Mouse (Mus musculus) c-Kit-positive CD71-positive TER-119-positive erythroid progenitor cells, embryonic 14.5 days (primary cell): ENCODE data around the gene Krt17.
"Not testable (repeated sequence)": the region's sequence is repeated elsewhere in the genome, so short reads cannot be mapped to it uniquely, and the experiment has no call there.

Experiments used
- DNase-seq: peaks from one replicate; pipeline ENCODE4 v3.0.0-alpha.2; 2013; ENCODE audit warnings: low spot score

Gene Krt17

GRCm38 (mm10) chr11:100262058-100262980, 1.5 kb upstream of the Krt17 start:
- no peak for DNase-seq

DNA sequence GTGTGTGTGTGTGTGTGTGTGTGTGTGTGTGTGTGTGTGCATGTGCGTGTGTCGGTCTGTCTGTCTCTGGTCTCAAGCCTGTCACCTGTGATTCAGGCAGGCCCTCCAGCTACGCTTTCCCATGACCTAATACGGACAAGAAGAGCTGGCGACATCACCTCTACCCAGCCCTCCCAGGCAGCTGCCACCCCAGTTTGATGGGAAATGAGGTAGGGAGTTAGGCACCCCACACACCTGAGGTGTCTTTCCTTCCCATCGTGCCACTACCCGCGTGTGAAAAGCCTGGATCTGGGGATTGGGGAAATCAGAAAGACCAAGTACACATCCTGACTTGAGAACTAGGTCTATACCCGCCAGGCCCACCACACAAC, 391 bp upstream of the Krt17 start:
- no peak for DNase-seq

DNA sequence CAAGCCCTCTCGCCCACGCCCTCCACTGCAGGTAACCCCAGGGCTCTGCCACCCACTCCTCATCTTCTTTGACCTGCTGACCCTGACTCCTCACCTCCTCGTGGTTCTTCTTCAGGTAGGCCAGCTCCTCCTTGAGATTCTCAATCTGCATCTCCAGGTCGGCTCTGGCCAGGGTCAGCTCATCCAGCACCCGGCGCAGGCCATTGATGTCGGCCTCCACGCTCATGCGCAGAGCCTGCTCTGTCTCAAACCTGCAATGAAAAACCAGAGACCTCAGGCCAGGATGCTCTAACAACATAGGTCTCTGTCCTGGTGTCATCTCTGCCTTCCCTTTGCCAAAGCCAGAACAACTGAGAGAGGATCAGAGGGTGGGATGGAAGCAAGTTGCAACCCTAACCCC, 1.8 kb downstream of the Krt17 start:
- no peak for DNase-seq

DNA sequence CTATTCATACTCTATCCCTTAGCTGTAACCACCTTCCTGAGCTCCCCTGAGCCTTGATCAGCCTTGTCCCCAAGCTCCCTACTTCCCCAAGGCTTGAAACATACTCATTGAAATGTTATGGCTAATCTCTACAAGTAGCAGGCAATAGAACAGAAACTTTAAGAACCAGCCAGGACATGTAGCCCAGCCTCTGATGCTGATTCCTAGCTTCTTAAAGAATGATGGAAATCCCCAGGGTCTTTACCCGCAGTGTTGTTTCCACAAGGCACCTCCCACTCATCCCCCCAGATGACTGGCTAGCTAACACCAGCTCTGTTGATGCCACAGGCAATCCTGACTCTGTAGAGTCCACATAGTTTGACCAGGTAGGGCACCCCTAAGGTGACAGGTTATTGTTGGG, 2.9 kb downstream of the Krt17 start:
- no peak for DNase-seq

GRCm38 (mm10) chr11:100255514-100255913, 5.3 kb downstream of the Krt17 start:
- DNase-seq = no peak

DNA sequence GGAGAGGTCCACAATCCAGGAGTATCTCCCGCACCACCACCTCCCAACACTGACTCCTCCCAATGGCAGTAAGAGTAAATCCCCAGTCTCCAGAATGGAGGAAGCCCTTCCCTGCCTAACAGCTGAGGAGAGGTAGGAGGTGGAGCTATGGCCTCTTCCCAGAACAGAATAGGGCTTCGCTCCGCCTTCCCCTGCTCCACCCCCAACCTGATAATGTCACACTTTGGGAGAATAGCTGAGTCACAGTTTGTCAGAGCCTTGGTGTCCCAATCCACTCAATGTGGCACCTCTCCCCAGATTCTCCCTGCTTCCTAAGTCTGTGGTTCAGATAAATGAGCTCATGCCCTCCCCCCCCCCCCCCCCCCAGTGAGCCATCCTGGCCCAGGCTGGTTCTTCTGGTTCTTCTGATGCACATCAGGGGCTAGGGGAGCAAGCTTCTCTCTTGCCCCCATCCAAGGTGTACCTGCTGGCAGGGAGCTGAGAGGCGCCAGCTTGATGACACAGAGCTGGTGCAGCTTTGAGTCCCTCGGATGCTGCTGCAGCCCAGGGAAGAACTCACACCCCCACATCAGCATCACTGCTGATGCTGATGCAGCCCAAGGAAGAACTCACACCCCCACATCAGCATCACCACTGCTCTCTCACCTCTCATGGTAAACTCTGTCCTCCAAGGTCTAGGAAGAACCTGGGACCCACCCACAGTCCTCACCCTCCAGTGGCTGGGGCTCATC, 6.3 kb downstream of the Krt17 start:
- DNase-seq = peak; percentile 42

GRCm38 (mm10) chr11:100248852-100249465, 11.9 kb downstream of the Krt17 start, which contains the start of gene Krt16:
TSS of gene Krt16 (minus strand) at chr11:100248902.
- no peak for DNase-seq

DNA sequence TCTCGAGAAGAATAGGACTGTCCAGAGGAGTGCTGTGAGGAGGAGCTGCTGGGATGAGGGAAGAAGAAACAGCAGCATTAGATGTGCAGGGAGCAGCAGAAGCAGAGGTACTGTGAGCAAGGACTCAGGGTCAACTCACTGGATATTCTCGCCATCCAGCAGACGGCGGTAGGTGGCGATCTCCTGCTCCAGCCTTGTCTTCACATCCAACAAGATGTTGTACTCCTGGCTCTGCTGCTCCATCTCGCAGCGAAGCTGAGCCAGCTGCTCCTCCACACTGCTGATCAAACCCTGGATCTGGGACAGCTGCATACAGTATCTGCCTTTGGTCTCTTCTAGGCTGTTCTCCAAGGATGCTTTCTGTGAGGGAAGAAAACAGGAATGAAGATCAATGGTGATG, 14.4 kb downstream of the Krt17 start:
- DNase-seq = not testable (repeated sequence)

- not testable (repeated sequence) for DNase-seq
These were observed 20.6 kb downstream of the Krt17 start for GRCm38 (mm10) chr11:100240272-100240671.

DNA sequence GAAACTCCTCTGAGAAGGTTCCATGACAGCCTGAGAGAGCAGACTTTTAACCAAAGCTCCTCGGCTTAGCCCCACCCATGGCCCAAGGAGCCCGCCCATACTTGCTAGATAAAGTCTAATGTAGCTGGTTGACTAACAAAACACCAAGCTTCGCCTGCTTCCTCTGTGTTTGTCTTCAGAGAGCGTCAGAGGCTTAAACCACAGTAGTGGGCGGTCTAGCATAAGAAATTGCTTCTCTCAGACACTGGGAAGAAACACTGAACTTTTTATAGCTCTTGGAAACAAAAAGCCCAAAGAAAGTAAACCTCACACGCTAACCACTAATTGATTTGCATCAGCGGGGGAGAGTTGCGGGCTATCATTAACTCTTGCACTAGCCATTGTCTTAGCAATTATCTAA, 39.1 kb downstream of the Krt17 start:
- DNase-seq = no peak

GRCm38 (mm10) chr11:100219304-100219703, 41.5 kb downstream of the Krt17 start:
- DNase-seq = no peak

DNA sequence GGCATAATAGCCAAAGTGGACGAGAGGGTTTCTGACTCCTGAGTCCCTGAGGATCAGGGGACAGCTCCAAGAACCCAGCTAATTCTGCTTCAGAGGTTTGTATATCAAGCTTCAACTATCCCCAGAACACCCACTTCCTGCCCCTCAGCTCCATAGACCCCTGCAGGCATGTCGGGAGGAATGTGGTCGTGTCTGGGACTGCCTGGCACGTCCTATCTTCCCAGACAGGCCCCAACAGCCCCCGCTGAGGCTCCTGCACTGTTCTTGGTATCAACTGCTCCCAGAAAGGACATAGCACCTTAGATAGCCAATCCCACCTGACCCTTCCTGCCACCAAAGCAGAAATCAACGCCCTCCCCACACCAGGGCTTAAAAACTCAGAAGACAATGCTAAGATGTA, 52.3 kb downstream of the Krt17 start:
- DNase-seq = no peak

DNA sequence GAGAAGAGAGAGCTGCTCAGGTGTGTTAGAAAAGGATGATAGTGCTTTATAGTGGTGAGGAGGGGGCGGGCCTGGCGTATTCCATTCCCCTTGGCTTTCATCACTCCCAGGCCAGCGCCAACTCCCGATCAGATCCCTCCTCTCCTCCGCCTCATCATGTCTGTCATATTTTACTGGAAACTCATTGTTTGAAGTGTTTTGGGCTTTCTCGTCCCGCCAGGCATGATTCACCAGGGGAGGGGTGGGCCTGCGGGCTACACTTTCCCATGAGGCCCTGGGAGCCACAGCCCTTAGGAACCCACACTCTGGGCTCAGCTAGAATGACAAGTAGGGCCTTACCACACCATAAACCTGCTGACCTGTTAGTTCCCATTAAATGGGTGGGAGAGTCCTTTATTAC, 53.3 kb downstream of the Krt17 start, which contains the start of gene Krt14:
Krt14 (minus strand) TSS at position 51 of the 400 bp plus-strand sequence.
- no peak for DNase-seq
